Mouse (Mus musculus): ENCODE data around the gene Kap.
"Not testable (repeated sequence)": the region's sequence is repeated elsewhere in the genome, so short reads cannot be mapped to it uniquely, and the experiment has no call there.

The Kap gene

DNA sequence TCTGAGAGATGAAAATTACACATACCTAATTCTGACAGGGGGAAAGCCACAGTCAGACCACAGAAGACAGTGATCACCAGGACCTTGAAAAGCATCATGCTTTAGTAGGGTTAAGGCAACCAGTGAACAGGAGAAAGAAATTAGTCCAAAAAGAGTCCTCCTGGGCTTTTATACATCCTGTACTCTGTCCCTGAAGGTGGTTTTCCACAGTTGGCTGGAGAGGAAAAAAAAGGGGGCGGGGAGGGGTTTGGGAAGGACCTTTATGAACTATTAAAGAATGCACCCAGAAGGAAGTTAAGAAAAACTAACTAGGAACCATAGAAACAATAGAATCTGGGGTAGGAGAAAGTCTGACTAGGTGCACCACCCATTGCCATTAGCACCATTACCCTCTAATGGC is at the start of gene Kap:
Gene Kap (minus strand): TSS at position 237 of the 400 bp plus-strand sequence.
- no peak for DNase-seq (ENCODE audit: low spot score in 2 of 2)

DNA sequence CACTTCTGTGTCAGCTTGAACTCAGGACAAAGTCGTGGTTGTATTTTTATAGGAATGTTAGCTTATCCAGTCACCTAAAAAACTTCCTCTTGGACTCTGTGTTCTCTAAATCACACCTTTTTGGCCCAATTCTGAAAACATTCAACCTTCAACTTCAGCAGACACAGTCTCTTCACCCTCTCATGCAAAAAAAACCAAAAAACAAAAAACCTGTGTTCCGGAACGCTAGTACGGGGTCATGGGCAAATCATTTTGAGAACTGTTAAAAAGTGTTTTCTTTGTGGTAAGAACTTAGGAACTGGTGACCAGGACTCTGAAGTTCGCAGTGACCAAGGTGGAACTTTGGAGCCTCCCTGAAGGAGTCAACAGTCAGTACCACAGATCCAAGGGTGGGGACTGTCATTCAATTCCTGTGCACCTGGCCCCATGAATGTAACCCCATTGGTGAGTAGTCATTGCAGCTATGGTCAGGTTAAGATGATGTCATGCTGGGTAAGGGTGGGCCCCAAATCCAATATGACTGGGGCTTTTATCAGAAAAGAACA is 32.4 kb upstream of the Kap start:
- DNase-seq (ENCODE audit: low spot score in 2 of 2): no peak

DNA sequence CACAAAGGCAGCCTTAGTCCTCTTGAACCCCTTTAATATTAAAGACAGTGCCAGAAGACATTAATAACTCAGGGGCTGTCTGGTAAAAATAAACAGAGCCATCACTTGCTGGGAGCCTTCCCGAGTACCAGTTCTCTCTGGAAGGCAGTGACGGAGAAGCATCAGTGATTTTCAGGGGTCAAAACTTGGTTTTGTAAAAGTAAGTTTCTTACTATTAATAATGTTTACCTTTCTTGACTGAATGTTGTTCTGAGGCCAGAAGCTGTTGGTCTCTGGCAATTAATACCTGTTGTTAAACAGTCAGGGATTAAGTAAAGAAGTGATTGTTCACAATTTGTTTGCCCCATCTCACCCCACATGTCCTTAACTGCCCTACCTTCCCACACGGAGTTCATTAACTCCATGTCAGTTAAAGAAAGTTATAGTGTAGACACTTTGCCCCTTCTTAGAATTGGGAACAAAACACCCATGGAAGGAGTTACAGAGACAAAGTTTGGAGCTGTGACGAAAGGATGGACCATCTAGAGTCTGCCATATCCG is 30.0 kb upstream of the Kap start:
- DNase-seq (ENCODE audit: low spot score in 2 of 2): no peak

DNA sequence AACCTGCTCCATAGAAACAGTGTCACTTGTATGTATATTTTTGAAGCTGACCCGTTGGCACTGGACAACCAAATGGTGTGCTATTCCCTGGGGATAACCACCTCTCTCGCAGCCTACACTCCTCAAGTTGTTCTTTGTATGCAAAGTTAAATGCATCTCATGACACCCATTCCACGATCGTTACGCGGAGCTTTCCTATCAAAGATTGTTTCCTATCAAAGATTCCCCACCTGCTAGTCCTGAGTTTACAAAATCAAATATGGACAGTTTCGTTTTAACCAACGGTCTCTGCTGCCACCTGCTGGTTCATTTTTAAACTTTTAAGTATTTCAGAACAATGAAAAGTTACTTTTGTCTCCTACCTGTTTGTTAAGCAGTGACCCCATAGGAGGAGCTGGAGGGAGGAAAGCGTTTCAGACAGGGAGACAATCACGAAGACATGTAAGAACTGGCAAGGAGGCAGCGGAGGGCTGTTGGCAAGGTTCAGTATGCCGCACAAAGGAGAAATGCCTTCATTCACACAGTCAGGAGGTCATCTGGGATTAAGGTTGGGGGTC is 22.4 kb upstream of the Kap start:
- DNase-seq (ENCODE audit: low spot score in 2 of 2): peak in 1 of 2 experiments; percentile 3

DNA sequence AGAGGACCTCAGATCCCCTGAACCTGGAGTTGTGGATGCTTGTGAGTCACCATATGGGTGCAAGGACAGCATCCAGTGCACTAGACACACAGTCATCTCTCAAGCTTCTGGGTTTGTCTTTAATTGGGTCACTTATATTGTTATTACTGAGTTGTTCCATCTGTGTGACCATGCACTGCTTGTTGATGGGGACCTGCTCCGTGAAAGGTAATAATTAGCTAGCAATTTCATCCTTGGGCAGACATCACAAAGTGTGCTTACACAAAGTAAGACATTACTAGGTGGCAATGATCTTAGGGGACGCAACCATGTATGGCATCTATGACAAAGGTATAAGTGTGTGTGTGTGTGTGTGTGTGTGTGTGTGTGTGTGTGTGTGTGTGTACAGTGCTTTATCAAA is 19.1 kb upstream of the Kap start:
- DNase-seq (ENCODE audit: low spot score in 2 of 2): no peak

DNA sequence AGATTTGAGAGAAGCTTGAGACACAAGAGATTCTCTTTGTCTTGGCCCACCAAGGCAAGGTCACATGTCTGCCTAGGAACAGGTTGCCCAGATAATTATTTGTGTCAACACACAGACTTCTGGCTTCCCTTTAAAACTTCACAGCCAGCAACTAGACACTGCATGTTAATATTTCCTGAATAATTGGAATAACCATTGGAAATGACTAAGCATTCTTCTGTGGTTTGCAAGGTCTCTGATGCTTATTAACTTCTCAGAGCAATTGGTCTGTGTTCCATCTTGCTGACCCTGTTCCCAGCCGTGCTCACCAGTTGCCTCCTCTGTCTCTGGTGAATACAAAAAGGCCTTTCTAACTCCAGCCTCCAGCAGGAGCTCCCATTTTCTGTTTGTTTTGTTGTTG is 17.6 kb upstream of the Kap start:
- no peak for DNase-seq (ENCODE audit: low spot score in 2 of 2)

DNA sequence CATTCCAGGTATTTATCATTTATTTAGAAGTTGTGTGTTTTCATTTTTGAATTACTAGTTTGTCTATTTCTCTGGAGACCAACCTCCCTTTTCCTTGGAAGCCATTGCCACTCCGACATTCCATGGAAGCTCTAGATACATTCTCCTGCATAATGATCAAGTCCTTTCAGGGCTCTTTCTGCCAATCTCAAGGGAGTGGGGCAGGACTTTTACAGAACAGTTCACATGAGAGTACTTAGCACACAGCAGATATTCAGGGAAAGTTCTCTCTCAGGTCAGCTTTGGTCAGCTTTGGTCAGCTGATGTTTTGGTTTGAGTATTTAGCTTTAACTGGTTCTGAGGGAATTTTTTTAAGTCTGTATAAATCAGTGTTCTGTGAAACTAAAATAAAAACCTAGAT is 14.8 kb upstream of the Kap start:
- DNase-seq (ENCODE audit: low spot score in 2 of 2): no peak

DNA sequence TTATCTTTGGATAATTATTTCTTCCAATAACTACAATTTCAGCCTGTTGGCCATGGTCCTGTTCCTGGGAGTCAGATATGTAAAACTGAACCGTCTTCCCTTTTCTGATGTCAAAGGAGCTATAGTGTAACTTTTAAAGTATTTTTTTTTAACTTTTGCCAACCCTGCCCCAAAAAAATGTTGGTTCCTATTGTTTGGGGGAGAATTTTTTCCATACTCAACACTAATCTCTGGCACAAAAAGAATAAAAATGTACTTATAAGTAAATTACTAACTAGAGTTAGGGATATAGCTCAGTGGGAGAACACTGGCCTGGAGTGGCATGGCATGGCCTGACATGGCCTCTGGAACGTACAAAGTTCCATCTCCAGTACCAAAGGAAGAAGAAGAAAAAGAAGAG is 2.3 kb upstream of the Kap start:
- DNase-seq (ENCODE audit: low spot score in 2 of 2): no peak

DNA sequence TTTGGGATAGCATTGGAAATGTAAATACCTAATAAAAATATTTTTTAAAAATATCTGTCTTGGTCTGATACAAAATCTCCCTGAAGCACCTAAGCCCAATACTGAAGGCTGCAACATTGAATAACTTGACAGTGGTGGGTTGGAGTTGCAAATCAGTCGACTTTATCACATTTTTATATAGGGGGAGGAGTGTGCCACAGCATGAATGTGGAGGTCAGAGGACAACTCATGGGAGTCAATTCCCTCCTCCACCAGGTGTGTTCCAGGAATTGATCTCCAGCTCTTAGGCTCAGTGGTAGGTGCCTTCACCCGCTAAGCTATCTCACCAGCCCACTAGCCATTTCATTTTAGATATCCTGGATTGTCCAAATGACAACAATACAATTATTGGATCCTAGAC is 4.2 kb downstream of the Kap start:
- DNase-seq (ENCODE audit: low spot score in 2 of 2): no peak

DNA sequence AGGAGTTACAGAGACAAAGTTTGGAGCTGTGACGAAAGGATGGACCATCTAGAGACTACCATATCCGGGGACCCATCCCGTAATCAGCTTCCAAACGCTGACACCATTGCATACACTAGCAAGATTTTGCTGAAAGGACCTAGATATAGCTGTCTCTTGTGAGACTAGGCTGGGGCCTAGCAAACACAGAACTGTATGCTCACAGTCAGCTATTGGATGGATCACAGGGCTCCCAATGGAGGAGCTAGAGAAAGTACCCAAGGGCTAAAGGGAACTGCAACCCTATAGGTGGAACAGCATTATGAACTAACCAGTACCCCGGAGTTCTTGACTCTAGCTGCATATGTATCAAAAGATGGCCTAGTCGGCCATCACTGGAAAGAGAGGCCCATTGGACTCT is 4.7 kb downstream of the Kap start:
- DNase-seq (ENCODE audit: low spot score in 2 of 2): not testable (repeated sequence)

DNA sequence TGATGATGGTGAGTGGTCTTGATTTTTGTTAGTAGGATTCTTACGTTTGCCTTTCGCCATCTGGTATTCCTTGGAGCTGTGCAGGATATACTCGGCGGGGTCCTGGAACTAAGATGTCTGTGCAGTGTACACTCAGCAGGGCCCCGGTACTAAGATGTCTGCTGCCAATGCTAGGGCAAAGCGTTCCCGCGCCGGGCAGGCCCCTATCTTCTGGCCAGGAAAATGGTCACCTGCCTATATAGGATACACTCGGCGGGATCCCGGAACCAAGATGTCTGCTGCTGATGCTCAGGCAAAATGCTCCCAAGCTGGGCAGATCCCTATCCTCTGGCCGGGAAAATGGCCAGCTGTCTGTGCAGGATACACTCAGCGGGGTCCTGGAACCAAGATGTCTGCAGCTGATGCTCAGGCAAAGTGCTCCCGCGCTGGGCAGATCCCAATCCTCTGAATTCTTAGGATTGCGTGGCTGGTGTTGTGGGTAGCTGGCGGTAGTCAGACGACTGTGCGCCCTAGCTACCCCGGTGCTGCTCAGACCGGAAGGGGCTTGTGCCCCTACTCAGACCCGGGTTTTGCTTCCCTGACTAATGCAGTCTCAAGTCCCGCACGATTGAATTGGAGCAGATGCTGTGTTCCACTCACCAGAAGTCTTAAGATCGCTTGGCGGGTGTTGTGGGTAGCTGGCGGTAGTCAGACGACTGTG is 15.1 kb downstream of the Kap start:
- not testable (repeated sequence) for DNase-seq (ENCODE audit: low spot score in 2 of 2)

DNA sequence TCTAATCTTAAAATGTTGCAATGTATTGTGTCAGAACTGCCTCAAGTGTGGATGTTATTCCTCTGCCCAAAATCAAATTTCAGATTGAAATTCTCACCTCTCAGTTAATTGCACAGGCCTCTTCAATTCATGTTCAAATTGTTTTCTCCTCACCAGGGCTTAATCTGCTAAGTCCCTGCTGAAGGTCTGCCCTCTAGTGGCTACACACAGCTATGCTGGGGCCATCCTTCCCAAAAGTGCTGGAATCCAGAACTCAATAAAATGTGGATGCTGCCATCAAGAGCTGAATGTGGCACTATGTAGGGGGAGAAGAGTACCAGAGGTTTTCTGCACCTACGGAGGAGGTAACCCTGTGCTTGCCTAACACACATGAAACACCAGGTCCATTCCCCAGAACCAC is 41.2 kb downstream of the Kap start:
- DNase-seq (ENCODE audit: low spot score in 2 of 2): no peak

Measured in spleen, postnatal 36 days (tissue).